Mouse (Mus musculus): ENCODE measurements around the gene Gprin3.

- no peak for TF ChIP-seq CTCF (IDR thresholded peaks at IDR 0.05; ENCODE audit: borderline replicate concordance, control insufficient read depth, extremely low read depth, insufficient read depth, low read length, poor library complexity)
- no peak for TF ChIP-seq POLR2A (IDR thresholded peaks at IDR 0.05; ENCODE audit: control insufficient read depth, extremely low read depth, insufficient read depth, low read length, poor library complexity)
Observed at GRCm38 (mm10) chr6:59313162-59313561, 112.9 kb downstream of the Gprin3 start.
